Mouse (Mus musculus) frontal cortex, postnatal 25 days (tissue): ENCODE measurements at regions not wholly inside any gene's neighbourhood (a gene's known extent, or its start where the extent isn't known, plus 50 kb on each side); places are given as distances from the start of the nearest gene placed in this dataset.

Experiments used
- DNase-seq, 2 experiments: peaks; one replicate each; pipeline ENCODE4 v3.0.0; 2022; ENCODE audit warnings: low spot score in 2 of 2

DNA sequence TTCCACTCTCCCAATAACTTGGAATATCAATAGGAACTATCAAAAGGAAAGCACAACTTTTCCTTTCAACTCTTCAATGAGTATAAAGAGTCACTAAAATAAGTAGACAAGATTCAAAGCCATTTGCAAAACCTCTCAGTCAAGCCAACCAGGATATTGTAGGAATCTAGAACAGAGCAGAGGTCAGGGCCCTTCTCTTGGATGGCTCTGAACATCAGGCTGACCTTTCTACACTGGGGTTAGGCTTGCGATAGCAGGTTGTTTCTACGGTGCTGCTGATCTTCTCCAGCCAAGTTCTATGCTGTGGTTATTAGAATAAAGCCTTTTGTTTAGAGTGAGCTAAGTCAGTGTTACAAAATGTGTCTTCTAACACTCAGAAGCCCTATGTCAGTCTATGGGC lies 658.6 kb downstream of the Ofcc1 start:
- DNase-seq: no peak

DNA sequence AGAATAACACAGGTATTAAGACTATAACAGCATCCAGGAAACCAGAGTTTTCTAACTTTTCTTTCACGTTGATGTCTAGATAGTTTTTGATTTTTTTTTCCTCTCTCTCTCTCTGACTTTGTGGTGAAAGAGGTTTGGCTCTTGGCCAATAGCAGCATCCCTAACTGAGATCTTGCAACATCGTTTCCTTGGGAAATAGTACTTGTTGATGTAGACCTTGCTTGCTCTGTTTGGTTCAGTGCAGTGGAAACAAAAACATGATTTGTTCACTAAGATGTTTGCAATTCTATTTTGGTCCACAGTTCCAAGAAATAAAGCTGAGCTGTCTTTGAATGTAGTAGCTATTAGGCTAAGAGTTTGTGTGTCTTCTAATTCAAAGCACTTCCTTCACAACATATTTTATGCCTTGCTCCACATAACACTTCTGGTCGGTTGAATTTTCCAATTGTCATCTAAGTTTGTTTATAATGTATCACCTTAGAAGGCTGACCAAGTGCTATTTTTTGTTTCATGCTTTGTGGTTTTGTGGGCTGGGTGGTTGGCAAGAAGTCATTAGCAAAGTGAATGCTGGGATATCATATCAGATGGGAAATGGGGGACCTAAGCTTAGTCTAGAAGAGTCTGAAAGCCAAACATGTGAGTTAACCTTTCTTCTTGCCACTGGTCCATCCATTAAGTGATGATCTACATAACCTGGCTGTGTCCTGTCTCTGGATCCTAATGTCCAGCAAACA lies 669.8 kb downstream of the Ofcc1 start:
- DNase-seq: no peak

DNA sequence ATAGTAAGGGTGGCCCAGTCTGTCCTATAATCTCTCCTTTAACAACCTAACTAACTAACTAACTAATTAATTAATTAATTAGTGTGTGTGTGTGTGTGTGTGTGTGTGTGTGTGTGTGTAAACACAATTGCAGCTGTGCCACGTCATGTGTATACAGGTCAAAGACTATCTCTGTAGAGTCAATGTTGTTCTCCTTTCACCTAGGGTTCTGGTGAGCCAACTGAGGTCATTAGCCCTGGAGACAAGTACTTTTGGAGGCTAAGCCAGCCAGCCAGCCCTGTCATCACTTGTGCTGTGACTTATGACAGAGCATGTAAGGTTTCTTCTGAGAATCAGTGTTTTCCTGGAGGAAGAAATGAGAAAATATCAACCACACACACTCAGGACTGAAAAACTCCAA lies 696.7 kb downstream of the Ofcc1 start:
- no peak for DNase-seq

DNA sequence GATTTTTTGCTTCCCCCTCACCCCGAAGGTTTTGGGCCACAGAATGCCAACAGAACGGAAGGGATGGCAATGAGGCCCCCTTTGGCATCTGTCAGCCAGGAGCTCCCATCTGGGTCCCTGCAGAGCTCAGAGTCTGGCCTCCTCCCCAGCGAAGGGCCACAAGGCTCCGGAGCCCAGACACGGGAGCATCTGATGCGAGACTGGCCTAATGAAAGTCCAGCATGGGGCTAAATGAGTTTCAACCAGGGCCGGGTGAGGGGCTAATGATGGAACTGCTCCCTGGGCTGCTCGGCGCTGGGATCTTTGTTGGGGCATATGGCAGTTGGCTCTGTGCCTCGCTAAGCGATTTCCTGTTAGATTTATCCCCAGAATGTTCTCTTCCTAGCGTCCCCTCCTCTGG lies 688.8 kb upstream of the Slc35b3 start:
- no peak for DNase-seq

DNA sequence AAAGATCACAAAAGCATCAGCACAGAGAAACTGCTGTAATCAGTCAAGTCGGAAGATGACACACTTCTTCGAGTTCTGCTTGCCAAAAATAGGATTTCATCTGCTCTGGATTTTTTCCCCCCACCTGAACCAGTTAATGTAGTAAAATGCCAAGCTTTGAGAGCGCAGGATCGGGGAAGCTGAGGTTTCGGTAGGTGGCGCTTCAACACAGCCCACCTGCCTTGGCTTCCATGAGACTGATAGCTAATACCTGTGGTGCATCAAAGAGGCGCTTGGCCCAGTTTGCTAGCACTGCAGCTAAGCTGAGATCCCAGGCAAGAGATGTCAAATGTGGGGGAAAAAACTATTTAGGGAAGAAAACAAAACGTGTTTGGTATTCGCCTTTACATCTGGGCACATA lies 686.7 kb upstream of the Slc35b3 start:
- peak; percentile 41 to 43 for DNase-seq

DNA sequence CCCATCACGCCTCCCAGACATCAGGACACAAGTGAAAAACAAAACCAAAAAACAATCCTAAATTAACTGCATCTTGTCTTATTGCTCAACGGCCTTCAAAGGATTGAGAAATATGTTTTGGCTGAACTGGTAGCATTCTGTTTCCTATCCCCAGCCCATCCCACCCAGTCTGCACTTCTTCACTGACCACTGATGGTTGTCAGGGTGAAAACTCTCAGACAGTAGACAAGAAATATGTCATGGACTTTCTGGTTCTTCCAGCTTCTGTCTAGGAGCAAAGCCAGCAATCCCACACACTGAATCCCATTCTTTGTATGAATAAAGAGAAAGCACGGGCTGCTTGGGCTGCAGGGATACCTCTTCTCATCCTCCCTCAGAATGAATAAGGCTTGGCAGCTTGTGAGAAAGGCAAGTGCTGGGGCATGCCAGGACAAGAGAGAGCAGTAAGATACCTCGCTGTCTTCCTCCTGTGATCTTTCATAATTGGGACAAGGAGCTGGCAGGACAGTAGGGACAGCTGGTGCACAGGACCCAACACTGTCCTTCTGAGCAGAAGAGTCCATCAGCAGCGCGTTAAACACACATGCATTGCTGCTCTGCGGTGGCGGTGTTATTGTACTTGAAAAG lies 670.9 kb upstream of the Slc35b3 start:
- DNase-seq: no peak
